Mouse (Mus musculus) embryonic facial prominence, embryonic 12.5 days (tissue): Measurements from ENCODE around the gene Ttll6. TPM values are rescaled to one million over a fixed set of nuclear protein-coding genes. Genes with fewer than 3 reads are reported as not detected.
"Not testable (repeated sequence)": the region's sequence is repeated elsewhere in the genome, so short reads cannot be mapped to it uniquely, and the experiment has no call there.

ENCODE experiments used
- ATAC-seq: fragments of 200-750 bp; cut with Nextera tagmentation; 2 replicates; pipeline ENCODE4 v1.8.0; 2017; ENCODE audit not compliant: insufficient number of reproducible peaks, insufficient read depth, low FRiP score, low TSS enrichment
- H3K27ac ChIP-seq: fragments of 300-500 bp; sonication (generic); 2 replicates; pipeline ENCODE4 v1.5.1; 2016; ENCODE audit warnings: mild to moderate bottlenecking
- H3K27me3 ChIP-seq: fragments of 300-500 bp; sonication (generic); 2 replicates; pipeline ENCODE4 v1.6.1; 2016; ENCODE audit warnings: mild to moderate bottlenecking, moderate library complexity
- H3K36me3 ChIP-seq: fragments of 300-500 bp; sonication (generic); 2 replicates; pipeline ENCODE4 v1.6.1; 2016; ENCODE audit warnings: mild to moderate bottlenecking
- H3K4me1 ChIP-seq: fragments of 300-500 bp; sonication (generic); 2 replicates; pipeline ENCODE4 v1.6.1; 2016
- H3K4me2 ChIP-seq: fragments of 300-500 bp; sonication (generic); replicated peaks from 2 replicates; pipeline ENCODE4 v1.6.1; 2016; ENCODE audit warnings: mild to moderate bottlenecking, moderate library complexity
- H3K4me3 ChIP-seq: fragments of 300-500 bp; sonication (generic); 2 replicates; pipeline ENCODE4 v1.5.1; 2016; ENCODE audit warnings: mild to moderate bottlenecking
- H3K9ac ChIP-seq: fragments of 300-500 bp; sonication (generic); 2 replicates; pipeline ENCODE4 v1.6.1; 2016; ENCODE audit warnings: mild to moderate bottlenecking, moderate library complexity
- H3K9me3 ChIP-seq: fragments of 300-500 bp; sonication (generic); 2 replicates; pipeline ENCODE4 v1.6.1; 2016; ENCODE audit warnings: mild to moderate bottlenecking, moderate library complexity
- WGBS: fragments of 180-500 bp; shearing (Covaris S2); methylation state at CpG from one replicate; pipeline ENCODE4 v1.1.7; 2016; 5-methylcytosine and 5-hydroxymethylcytosine counted together
- polyA plus RNA-seq: library from polyadenylated mRNA; unstranded; fragments of >200 nt; fragmentation: Nextera tagmentation; extraction: Ambion mirVana; gene quantifications from 2 replicates; pipeline ENCODE4 v1.2.1, GENCODE M21; 2016

Ttll6 gene
- polyA plus RNA-seq, 1 experiment from 2014 or later: 0.12 TPM

- Histone ChIP-seq H3K27ac (no peak overlapping the region), H3K4me1 (no peaks in the 10 kb centered on the region; the same call in 1 of the 2 replicates), H3K36me3 (no peaks in the 10 kb centered on the region), H3K9me3 (no peaks in the 10 kb centered on the region), H3K9ac (no peak overlapping the region), H3K4me3 (no peak overlapping the region), H3K4me2 (no peak overlapping the region), H3K27me3 (peaks cover 26% of the 10 kb centered on the region)
- no peak for ATAC-seq
- WGBS: 60% methylated on average over 3 of the region's 3 CpGs
Observed at GRCm38 (mm10) chr11:96119401-96119800, 14.2 kb upstream of the Ttll6 start.

GRCm38 (mm10) chr11:96122806-96123205 is 10.8 kb upstream of the Ttll6 start:
- H3K36me3 ChIP-seq, H3K27ac ChIP-seq, H3K4me1 ChIP-seq, H3K9ac ChIP-seq, ATAC-seq, H3K4me2 ChIP-seq, H3K9me3 ChIP-seq, H3K4me3 ChIP-seq: not testable (repeated sequence)
- peaks cover 48% of the 10 kb centered on the region for H3K27me3 ChIP-seq
- WGBS: 75% methylated on average over 4 of the region's 4 CpGs

GRCm38 (mm10) chr11:96124052-96124914 is 9.3 kb upstream of the Ttll6 start:
- peaks cover 48% of the 10 kb centered on the region for H3K27me3 ChIP-seq
- H3K4me1 ChIP-seq: peaks cover 3% of the 10 kb centered on the region
- WGBS: 3% methylated on average over 45 of the region's 45 CpGs
- 0 out of 2 replicates have a peak, but pooled peaks have one; percentile 10 for ATAC-seq
- no peaks in the 10 kb centered on the region for H3K9me3 ChIP-seq
- peak overlapping the region; percentile 2; the same call in 1 of the 2 replicates for H3K9ac ChIP-seq
- H3K4me3 ChIP-seq: peak overlapping the region; percentile 32
- peak overlapping the region; percentile 56 for H3K4me2 ChIP-seq
- no peak overlapping the region for H3K27ac ChIP-seq
- no peaks in the 10 kb centered on the region for H3K36me3 ChIP-seq

GRCm38 (mm10) chr11:96130606-96131005 is 3.0 kb upstream of the Ttll6 start:
- H3K9ac ChIP-seq: no peak overlapping the region
- no peak for ATAC-seq
- no peaks in the 10 kb centered on the region for H3K36me3 ChIP-seq
- no peak overlapping the region for H3K4me3 ChIP-seq
- H3K4me1 ChIP-seq: peaks cover 9% of the 10 kb centered on the region
- no peak overlapping the region for H3K27ac ChIP-seq
- H3K4me2 ChIP-seq: no peak overlapping the region
- H3K27me3 ChIP-seq: peaks cover 30% of the 10 kb centered on the region
- WGBS: 47% methylated on average over 10 of the region's 10 CpGs
- H3K9me3 ChIP-seq: no peaks in the 10 kb centered on the region

- Histone ChIP-seq H3K9me3 (no peaks in the 10 kb centered on the region), H3K9ac (no peak overlapping the region), H3K4me2 (no peak overlapping the region), H3K4me1 (peaks cover 6% of the 10 kb centered on the region), H3K27ac (no peak overlapping the region), H3K27me3 (peaks cover 26% of the 10 kb centered on the region; the same call in 1 of the 2 replicates), H3K4me3 (no peak overlapping the region), H3K36me3 (no peaks in the 10 kb centered on the region)
- no peak for ATAC-seq
- 76% methylated on average over 8 of the region's 8 CpGs for WGBS
Observed at GRCm38 (mm10) chr11:96135847-96136246, 2.3 kb downstream of the Ttll6 start.

- Histone ChIP-seq H3K9ac (no peak overlapping the region), H3K27me3 (peaks cover 21% of the 10 kb centered on the region), H3K9me3 (no peaks in the 10 kb centered on the region), H3K4me3 (no peak overlapping the region), H3K36me3 (no peaks in the 10 kb centered on the region), H3K27ac (no peak overlapping the region), H3K4me1 (peaks cover 3% of the 10 kb centered on the region; the same call in 1 of the 2 replicates), H3K4me2 (no peak overlapping the region)
- WGBS: 41% methylated on average over 4 of the region's 4 CpGs
- ATAC-seq: no peak
Observed at GRCm38 (mm10) chr11:96140726-96141175, 7.2 kb downstream of the Ttll6 start.

GRCm38 (mm10) chr11:96143766-96144165 is 10.2 kb downstream of the Ttll6 start:
- ATAC-seq: no peak
- no peaks in the 10 kb centered on the region for H3K9me3 ChIP-seq
- H3K36me3 ChIP-seq: no peaks in the 10 kb centered on the region
- H3K27ac ChIP-seq: no peak overlapping the region
- peaks cover 46% of the 10 kb centered on the region for H3K27me3 ChIP-seq
- H3K4me3 ChIP-seq: no peak overlapping the region
- peaks cover 7% of the 10 kb centered on the region; the same call in 1 of the 2 replicates for H3K4me1 ChIP-seq
- no peak overlapping the region for H3K4me2 ChIP-seq
- no peak overlapping the region for H3K9ac ChIP-seq
- 54% methylated on average over 4 of the region's 4 CpGs for WGBS

GRCm38 (mm10) chr11:96145622-96146270 is 12.2 kb downstream of the Ttll6 start:
- 0 out of 2 replicates have a peak, but pooled peaks have one; percentile 41 for ATAC-seq
- H3K27me3 ChIP-seq: peaks cover 60% of the 10 kb centered on the region
- 3% methylated on average over 15 of the region's 15 CpGs for WGBS
- peaks cover 7% of the 10 kb centered on the region; the same call in 1 of the 2 replicates for H3K4me1 ChIP-seq
- H3K27ac ChIP-seq: no peak overlapping the region
- no peaks in the 10 kb centered on the region for H3K9me3 ChIP-seq
- peak overlapping the region; percentile 32 for H3K4me2 ChIP-seq
- no peaks in the 10 kb centered on the region for H3K36me3 ChIP-seq
- H3K9ac ChIP-seq: no peak overlapping the region
- peak overlapping the region; percentile 13 for H3K4me3 ChIP-seq

GRCm38 (mm10) chr11:96147471-96147870 is 13.9 kb downstream of the Ttll6 start:
- 73% methylated on average over 6 of the region's 6 CpGs for WGBS
- H3K27me3 ChIP-seq: peaks cover 65% of the 10 kb centered on the region

GRCm38 (mm10) chr11:96164769-96165168 is 31.2 kb downstream of the Ttll6 start:
- WGBS: 62% methylated on average over 12 of the region's 12 CpGs
- no peak for ATAC-seq
- Histone ChIP-seq H3K4me2 (no peak overlapping the region), H3K36me3 (no peaks in the 10 kb centered on the region), H3K4me1 (no peaks in the 10 kb centered on the region), H3K4me3 (no peak overlapping the region), H3K27ac (no peak overlapping the region), H3K27me3 (peaks cover 83% of the 10 kb centered on the region), H3K9ac (no peak overlapping the region), H3K9me3 (0 out of 2 replicates have a peak, but pooled peaks cover 4% of the 10 kb centered on the region)

More at GRCm38 (mm10) chr11:96147471-96147870, 13.9 kb downstream of the Ttll6 start:
- H3K4me2 ChIP-seq: no peak overlapping the region
- no peak overlapping the region for H3K4me3 ChIP-seq
- H3K36me3 ChIP-seq: no peaks in the 10 kb centered on the region
- no peaks in the 10 kb centered on the region for H3K9me3 ChIP-seq
- peaks cover 5% of the 10 kb centered on the region; the same call in 1 of the 2 replicates for H3K4me1 ChIP-seq
- no peak overlapping the region for H3K9ac ChIP-seq
- ATAC-seq: no peak
- no peak overlapping the region for H3K27ac ChIP-seq

GRCm38 (mm10) chr11:96168125-96168524 is 34.5 kb downstream of the Ttll6 start:
- no peak overlapping the region for H3K27ac ChIP-seq
- H3K27me3 ChIP-seq: peaks cover 99% of the 10 kb centered on the region
- ATAC-seq: no peak
- H3K4me1 ChIP-seq: no peaks in the 10 kb centered on the region
- H3K9ac ChIP-seq: no peak overlapping the region
- no peak overlapping the region for H3K4me2 ChIP-seq
- no peak overlapping the region for H3K4me3 ChIP-seq
- no peaks in the 10 kb centered on the region for H3K36me3 ChIP-seq
- no peaks in the 10 kb centered on the region for H3K9me3 ChIP-seq
- 30% methylated on average over 9 of the region's 9 CpGs for WGBS
